Mouse (Mus musculus) olfactory bulb, adult 2 months (tissue): ENCODE data around the gene Cpe.

Experiments
- CTCF ChIP-seq: fragments of 200-500 bp; IDR thresholded peaks from 2 replicates; pipeline ENCODE4 v1.5.1; 2012; ENCODE audit warnings: low read depth, mild to moderate bottlenecking, low read length, moderate library complexity; ENCODE audit not compliant: insufficient read depth
- POLR2A ChIP-seq: fragments of 200-500 bp; IDR thresholded peaks from 2 replicates; pipeline ENCODE4 v1.6.1; 2012; ENCODE audit warnings: mild to moderate bottlenecking, low read depth, low read length, moderate library complexity; ENCODE audit not compliant: insufficient read depth

DNA sequence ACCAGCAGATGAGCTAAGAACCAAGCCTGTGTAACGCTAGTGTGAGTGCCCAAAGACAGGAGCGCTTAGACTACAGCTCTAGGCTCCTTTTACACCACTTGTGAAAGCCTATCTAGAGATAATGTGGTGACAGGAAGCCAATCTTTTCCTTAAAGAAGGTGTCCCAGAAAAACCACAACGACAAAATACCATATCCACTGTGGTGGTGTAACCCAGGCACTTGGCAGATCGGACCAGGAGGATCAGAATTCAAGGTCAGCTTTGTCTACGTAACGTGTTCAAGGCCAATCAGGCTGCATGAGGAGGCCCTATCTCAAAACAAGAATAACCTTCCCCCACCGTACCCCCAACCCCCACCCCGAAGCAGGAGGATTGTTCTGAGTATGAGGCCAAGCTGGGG, 42.3 kb upstream of the Cpe start:
- TF ChIP-seq CTCF: no peak
- no peak for TF ChIP-seq POLR2A
